Mouse (Mus musculus): ENCODE data around the gene Slc22a14. TPM values are rescaled to one million over a fixed set of nuclear protein-coding genes. Genes with fewer than 3 reads are reported as not detected.

The Slc22a14 gene
- polyA plus RNA-seq, 1 experiment = 379 TPM

DNA sequence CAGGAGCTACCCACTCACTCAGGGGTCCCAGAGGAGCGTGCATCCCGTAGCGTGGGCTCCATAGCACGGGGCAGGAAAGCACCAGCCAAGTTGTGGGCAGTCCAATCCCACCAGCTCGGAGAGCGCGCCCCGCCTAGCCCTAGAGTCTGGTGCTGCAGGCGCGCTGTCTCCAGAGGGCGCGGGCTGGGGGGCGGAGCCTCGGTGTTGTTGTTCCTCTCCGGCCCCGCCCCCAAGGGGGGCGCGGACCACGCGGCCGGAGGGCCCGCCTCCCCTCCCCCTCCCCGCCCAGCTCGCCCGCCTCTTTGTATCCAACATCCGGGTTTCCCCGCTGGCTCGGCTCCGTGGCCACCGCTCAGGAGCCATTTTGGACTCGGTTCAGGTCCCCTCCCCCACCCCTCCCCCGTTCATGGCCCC is 36.5 kb upstream of the Slc22a14 start, which contains the start of gene Acvr2b:
Gene Acvr2b (plus strand): TSS at position 318 of the 414 bp plus-strand sequence.
- Histone ChIP-seq H3K4me1 (ENCODE audit: control insufficient read depth, insufficient read depth, low read length) (peaks cover 13% of the 10 kb centered on the region), H3K27me3 (ENCODE audit: control insufficient read depth, insufficient read depth, low read length) (no peaks in the 10 kb centered on the region), H3K4me3 (ENCODE audit: control insufficient read depth, low read depth, low read length) (peak within 1 kb of the TSS; percentile 81), H3K36me3 (ENCODE audit: control insufficient read depth, insufficient read depth, low read length) (no peaks in the 10 kb centered on the region), H3K27ac (ENCODE audit: control insufficient read depth, insufficient read depth, low read depth, low read length) (peak within 1 kb of the TSS; percentile 73)
- TF ChIP-seq POLR2A (IDR thresholded peaks at IDR 0.05; ENCODE audit: control insufficient read depth, low read depth, low read length) (no peak), CTCF (IDR thresholded peaks at IDR 0.05; ENCODE audit: control insufficient read depth, insufficient read depth, insufficient replicate concordance, low read depth, low read length) (no peak; the same call in 1 of the 2 replicates)

- Histone ChIP-seq H3K4me3 (ENCODE audit: control insufficient read depth, low read depth, low read length) (peak overlapping the region; percentile 81), H3K27ac (ENCODE audit: control insufficient read depth, insufficient read depth, low read depth, low read length) (no peak overlapping the region), H3K27me3 (ENCODE audit: control insufficient read depth, insufficient read depth, low read length) (no peaks in the 10 kb centered on the region), H3K4me1 (ENCODE audit: control insufficient read depth, insufficient read depth, low read length) (peaks cover 13% of the 10 kb centered on the region), H3K36me3 (ENCODE audit: control insufficient read depth, insufficient read depth, low read length) (no peaks in the 10 kb centered on the region)
- no peak for TF ChIP-seq POLR2A (IDR thresholded peaks at IDR 0.05; ENCODE audit: control insufficient read depth, low read depth, low read length)
- TF ChIP-seq CTCF (IDR thresholded peaks at IDR 0.05; ENCODE audit: control insufficient read depth, insufficient read depth, insufficient replicate concordance, low read depth, low read length) = no peak
Measured at GRCm38 (mm10) chr9:119401351-119401750, 36.0 kb upstream of the Slc22a14 start.

DNA sequence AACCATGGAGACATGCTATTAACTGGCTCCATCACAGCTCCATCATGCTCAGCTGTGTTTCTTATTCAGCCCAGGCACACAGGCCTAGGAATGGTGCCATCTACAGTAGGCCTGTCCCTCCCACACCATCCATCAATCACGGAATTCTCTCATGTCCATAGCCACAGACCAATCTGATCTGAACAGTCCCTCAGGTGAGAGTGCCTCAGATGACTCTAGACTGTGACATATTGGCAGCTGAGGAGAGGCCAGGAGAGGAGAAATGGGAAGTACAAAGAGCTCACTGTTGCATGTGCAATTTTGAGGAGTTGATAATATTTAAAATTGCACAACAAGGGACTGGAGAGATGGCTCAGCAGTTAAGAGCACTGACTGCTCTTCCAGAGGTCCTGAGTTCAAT is 29.5 kb upstream of the Slc22a14 start:
- H3K27me3 ChIP-seq (ENCODE audit: control insufficient read depth, insufficient read depth, low read length) = no peaks in the 10 kb centered on the region
- no peaks in the 10 kb centered on the region for H3K36me3 ChIP-seq (ENCODE audit: control insufficient read depth, insufficient read depth, low read length)
- no peak overlapping the region for H3K4me3 ChIP-seq (ENCODE audit: control insufficient read depth, low read depth, low read length)
- TF ChIP-seq POLR2A (IDR thresholded peaks at IDR 0.05; ENCODE audit: control insufficient read depth, low read depth, low read length) (no peak), CTCF (IDR thresholded peaks at IDR 0.05; ENCODE audit: control insufficient read depth, insufficient read depth, insufficient replicate concordance, low read depth, low read length) (no peak)
- H3K27ac ChIP-seq (ENCODE audit: control insufficient read depth, insufficient read depth, low read depth, low read length) = no peak overlapping the region
- H3K4me1 ChIP-seq (ENCODE audit: control insufficient read depth, insufficient read depth, low read length) = no peaks in the 10 kb centered on the region

- Histone ChIP-seq H3K4me1 (ENCODE audit: control insufficient read depth, insufficient read depth, low read length) (no peaks in the 10 kb centered on the region), H3K27me3 (ENCODE audit: control insufficient read depth, insufficient read depth, low read length) (no peaks in the 10 kb centered on the region), H3K27ac (ENCODE audit: control insufficient read depth, insufficient read depth, low read depth, low read length) (no peak overlapping the region), H3K4me3 (ENCODE audit: control insufficient read depth, low read depth, low read length) (no peak overlapping the region), H3K36me3 (ENCODE audit: control insufficient read depth, insufficient read depth, low read length) (no peaks in the 10 kb centered on the region)
- TF ChIP-seq POLR2A (IDR thresholded peaks at IDR 0.05; ENCODE audit: control insufficient read depth, low read depth, low read length) = no peak
- TF ChIP-seq CTCF (IDR thresholded peaks at IDR 0.05; ENCODE audit: control insufficient read depth, insufficient read depth, insufficient replicate concordance, low read depth, low read length) = no peak
Measured at GRCm38 (mm10) chr9:119390214-119390613, 24.9 kb upstream of the Slc22a14 start.

DNA sequence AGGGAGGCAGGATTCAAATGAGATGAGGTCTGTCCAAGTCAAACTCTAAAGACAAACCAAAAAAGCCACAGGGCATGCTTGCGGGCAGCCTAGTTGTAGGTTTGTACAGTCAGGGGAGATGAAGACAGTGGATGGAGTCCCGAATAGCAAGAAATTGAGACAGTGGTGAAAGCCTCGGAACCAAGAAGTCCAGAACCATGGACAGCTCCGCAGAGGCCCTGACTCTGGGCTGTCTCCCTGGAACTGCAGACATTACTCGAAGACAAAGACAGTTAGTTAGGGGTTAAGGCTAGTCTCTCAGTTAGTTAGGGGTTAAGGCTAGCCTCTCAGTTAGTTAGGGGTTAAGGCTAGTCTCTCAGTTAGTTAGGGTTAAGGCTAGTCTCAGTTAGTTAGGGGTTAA is 23.6 kb upstream of the Slc22a14 start:
- TF ChIP-seq CTCF (IDR thresholded peaks at IDR 0.05; ENCODE audit: control insufficient read depth, insufficient read depth, insufficient replicate concordance, low read depth, low read length) (no peak), POLR2A (IDR thresholded peaks at IDR 0.05; ENCODE audit: control insufficient read depth, low read depth, low read length) (no peak)
- H3K27me3 ChIP-seq (ENCODE audit: control insufficient read depth, insufficient read depth, low read length) = no peaks in the 10 kb centered on the region
- H3K4me1 ChIP-seq (ENCODE audit: control insufficient read depth, insufficient read depth, low read length) = no peaks in the 10 kb centered on the region
- no peak overlapping the region for H3K4me3 ChIP-seq (ENCODE audit: control insufficient read depth, low read depth, low read length)
- no peak overlapping the region for H3K27ac ChIP-seq (ENCODE audit: control insufficient read depth, insufficient read depth, low read depth, low read length)
- no peaks in the 10 kb centered on the region for H3K36me3 ChIP-seq (ENCODE audit: control insufficient read depth, insufficient read depth, low read length)

DNA sequence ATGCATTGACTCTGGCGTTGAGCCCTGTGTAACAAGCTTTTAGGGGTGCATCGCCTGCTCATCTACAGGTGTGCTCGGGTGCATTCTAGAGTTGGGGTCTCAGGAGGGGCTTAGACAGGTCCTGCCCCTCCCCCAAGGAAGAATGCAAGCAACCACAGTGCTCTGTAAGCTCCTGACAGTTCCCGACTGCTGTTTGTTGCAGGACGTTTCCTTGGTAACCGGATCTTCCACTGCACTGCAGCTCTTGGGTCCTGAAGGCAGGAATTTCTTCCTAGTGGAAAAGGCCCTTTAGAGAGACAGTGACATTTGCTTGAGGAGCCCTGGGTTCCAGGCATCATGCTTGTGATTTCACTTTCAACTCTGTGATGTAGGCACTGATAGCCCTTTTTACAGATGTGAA is 17.2 kb upstream of the Slc22a14 start:
- no peaks in the 10 kb centered on the region for H3K27me3 ChIP-seq (ENCODE audit: control insufficient read depth, insufficient read depth, low read length)
- no peaks in the 10 kb centered on the region for H3K36me3 ChIP-seq (ENCODE audit: control insufficient read depth, insufficient read depth, low read length)
- H3K4me1 ChIP-seq (ENCODE audit: control insufficient read depth, insufficient read depth, low read length) = no peaks in the 10 kb centered on the region
- H3K27ac ChIP-seq (ENCODE audit: control insufficient read depth, insufficient read depth, low read depth, low read length) = no peak overlapping the region
- no peak overlapping the region for H3K4me3 ChIP-seq (ENCODE audit: control insufficient read depth, low read depth, low read length)
- TF ChIP-seq POLR2A (IDR thresholded peaks at IDR 0.05; ENCODE audit: control insufficient read depth, low read depth, low read length) (no peak), CTCF (IDR thresholded peaks at IDR 0.05; ENCODE audit: control insufficient read depth, insufficient read depth, insufficient replicate concordance, low read depth, low read length) (no peak)

GRCm38 (mm10) chr9:119378231-119378630 is 12.9 kb upstream of the Slc22a14 start:
- no peaks in the 10 kb centered on the region for H3K27me3 ChIP-seq (ENCODE audit: control insufficient read depth, insufficient read depth, low read length)
- no peaks in the 10 kb centered on the region for H3K36me3 ChIP-seq (ENCODE audit: control insufficient read depth, insufficient read depth, low read length)
- no peaks in the 10 kb centered on the region for H3K4me1 ChIP-seq (ENCODE audit: control insufficient read depth, insufficient read depth, low read length)
- TF ChIP-seq POLR2A (IDR thresholded peaks at IDR 0.05; ENCODE audit: control insufficient read depth, low read depth, low read length) (no peak), CTCF (IDR thresholded peaks at IDR 0.05; ENCODE audit: control insufficient read depth, insufficient read depth, insufficient replicate concordance, low read depth, low read length) (no peak)
- H3K4me3 ChIP-seq (ENCODE audit: control insufficient read depth, low read depth, low read length) = no peak overlapping the region
- H3K27ac ChIP-seq (ENCODE audit: control insufficient read depth, insufficient read depth, low read depth, low read length) = no peak overlapping the region

DNA sequence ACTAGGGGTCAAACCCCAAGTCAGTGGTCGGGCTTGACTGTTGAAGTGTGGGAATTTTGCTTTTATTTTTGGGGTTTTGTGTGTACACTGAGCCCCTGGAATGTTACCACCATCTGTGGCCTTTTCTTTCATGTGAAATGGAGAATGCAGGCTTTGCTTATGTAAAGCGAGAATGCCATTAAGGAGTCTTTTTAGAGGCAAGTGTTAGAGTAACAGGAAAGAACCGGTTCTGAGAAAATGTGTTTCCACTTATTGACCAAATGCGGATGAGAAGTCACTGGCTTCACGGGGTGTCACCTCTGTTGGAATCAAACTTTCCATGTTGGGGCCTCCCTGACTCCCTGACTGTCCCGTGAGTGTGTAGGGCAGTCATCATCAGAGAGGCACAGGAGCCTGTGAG is 10.2 kb upstream of the Slc22a14 start:
- TF ChIP-seq POLR2A (IDR thresholded peaks at IDR 0.05; ENCODE audit: control insufficient read depth, low read depth, low read length) (no peak), CTCF (IDR thresholded peaks at IDR 0.05; ENCODE audit: control insufficient read depth, insufficient read depth, insufficient replicate concordance, low read depth, low read length) (no peak)
- Histone ChIP-seq H3K36me3 (ENCODE audit: control insufficient read depth, insufficient read depth, low read length) (no peaks in the 10 kb centered on the region), H3K27me3 (ENCODE audit: control insufficient read depth, insufficient read depth, low read length) (no peaks in the 10 kb centered on the region), H3K4me1 (ENCODE audit: control insufficient read depth, insufficient read depth, low read length) (no peaks in the 10 kb centered on the region), H3K27ac (ENCODE audit: control insufficient read depth, insufficient read depth, low read depth, low read length) (no peak overlapping the region), H3K4me3 (ENCODE audit: control insufficient read depth, low read depth, low read length) (no peak overlapping the region)
